Mouse (Mus musculus) gastrocnemius, postnatal 36 days (tissue): ENCODE data around the gene Gpnmb. TPM values are rescaled to one million over a fixed set of nuclear protein-coding genes. Genes with fewer than 3 reads are reported as not detected.

ENCODE experiments used
- DNase-seq, 2 experiments: peaks; one replicate each; pipeline ENCODE4 v3.0.0; 2022
- intact Hi-C: fragments of 180-260 bp; cut with DNase I; formaldehyde crosslinking; loops from one replicate; pipeline ENCODE4 v1.15.1; 2025
- total RNA-seq, 2 experiments: library from RNA; stranded (reverse); gene quantifications; 2 replicates each; pipeline ENCODE4 v1.2.3; 2021

The Gpnmb gene
- total RNA-seq, 2 experiments from 2014 or later: 1.0 to 2.2 TPM

DNA sequence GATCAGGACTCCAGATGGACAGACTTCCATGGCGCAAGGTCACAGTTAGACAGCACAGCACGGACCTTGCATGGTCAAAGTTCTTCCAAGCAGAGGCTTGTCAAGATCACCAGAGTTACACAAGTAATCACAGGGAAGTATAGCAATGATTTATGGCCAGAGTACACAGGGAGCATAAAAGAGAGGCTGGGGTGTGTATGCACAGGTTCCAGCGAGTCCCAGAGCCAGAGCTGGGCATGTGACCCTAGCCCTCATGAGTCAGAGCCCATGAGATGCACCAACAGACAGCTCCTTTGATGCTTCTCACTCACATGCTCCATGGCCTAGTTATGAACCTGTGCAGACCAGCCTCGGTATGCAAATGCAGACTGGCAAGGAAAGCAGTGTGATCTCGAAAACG, 8.3 kb upstream of the Gpnmb start:
- DNase-seq: peak in 1 of 2 experiments; percentile 6
- intact Hi-C loops: no loop called here

DNA sequence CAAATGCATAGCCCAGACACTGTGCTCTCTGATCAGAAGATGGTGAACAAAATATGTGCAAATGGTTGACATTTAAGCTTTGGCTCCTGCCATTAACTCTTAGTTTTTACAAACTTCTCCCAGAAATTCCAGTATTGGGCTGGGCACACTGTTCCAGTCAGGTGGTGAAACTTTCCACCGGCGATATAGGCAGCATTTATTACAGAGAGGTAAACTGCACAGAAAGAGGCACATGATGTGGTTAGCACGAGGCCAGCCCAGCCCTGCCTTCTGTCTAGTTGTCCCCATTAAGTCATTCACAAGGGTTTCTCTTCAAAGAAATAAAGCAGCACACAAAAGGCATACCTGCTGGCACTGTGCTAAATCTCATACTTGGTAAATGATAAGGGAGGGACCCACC, 7.6 kb upstream of the Gpnmb start:
- intact Hi-C loops: no loop called here
- peak in 1 of 2 experiments; percentile 4 for DNase-seq

GRCm38 (mm10) chr6:49031230-49031629, 5.1 kb upstream of the Gpnmb start:
- intact Hi-C loops: no loop called here
- no peak for DNase-seq

DNA sequence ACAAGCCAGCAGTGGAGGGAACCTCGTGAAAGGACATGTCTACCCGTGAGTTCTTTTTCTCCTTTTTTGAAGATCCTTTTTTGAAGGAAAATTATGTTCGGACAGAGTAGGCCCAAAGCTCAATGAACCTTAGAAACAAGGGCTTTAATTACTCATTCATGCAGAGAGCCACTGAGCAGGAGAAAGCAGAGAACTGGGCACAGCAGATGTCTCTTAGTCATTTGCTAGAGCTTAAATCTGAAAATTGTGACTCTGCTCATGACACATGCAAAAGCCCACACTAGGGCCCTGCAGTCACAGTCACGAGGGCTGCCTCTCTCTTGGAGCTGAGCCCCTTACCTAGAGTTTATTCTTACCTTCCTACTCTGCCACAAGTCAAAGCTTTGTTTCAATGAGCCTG, 3.6 kb upstream of the Gpnmb start:
- intact Hi-C loops: no loop called here
- no peak for DNase-seq

DNA sequence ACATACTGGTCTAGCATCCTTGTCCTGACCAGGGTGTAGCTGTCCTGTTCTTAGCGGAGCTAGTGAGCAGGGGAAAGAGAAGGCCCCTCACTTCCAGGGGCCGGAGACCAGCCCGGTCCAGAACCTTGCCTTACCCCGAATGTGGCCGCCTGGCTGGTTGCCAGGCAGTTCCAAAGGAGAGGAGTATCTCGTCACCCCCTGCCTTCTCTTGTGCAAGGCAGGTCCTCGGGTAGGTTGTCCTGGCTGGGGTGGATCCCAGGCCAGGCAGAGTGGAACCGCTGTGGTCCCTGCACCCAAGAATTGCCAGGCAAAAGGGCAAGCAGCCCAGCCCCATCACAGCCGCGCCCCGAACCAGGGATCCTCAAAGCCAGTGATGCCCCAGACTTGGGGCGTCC, 919 bp downstream of the Gpnmb start:
- intact Hi-C loops: no loop called here
- DNase-seq: no peak

GRCm38 (mm10) chr6:49039470-49040180, 3.3 kb downstream of the Gpnmb start:
- DNase-seq: peak; percentile 26 to 41
- intact Hi-C loops: loop anchor here (10.0 kb wide), 1 partner anchor 355 kb away; the partner anchor contains the start of gene Stk31

DNA sequence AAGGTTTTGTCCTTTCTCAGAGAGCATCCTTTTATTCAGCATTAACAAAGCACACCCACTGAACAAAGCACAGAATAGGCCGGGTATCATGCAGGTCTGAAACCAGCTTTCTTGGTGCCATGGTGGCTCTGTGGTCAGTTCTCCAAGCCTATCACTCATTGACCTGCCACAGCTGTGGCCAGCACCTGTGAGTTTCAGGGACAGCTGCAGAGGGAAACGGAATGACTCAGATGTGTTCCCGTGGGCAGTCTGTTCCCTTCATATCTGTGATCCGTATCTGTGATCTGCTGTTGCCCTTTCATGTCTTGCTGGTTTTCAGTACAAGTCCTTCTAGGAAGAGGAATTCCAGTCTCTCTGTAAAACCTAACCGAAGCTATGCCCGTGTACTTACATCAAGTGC, 10.2 kb downstream of the Gpnmb start:
- intact Hi-C loops: loop anchor here (10.0 kb wide), 1 partner anchor 348 kb away; the partner anchor contains the start of gene Stk31
- no peak for DNase-seq

GRCm38 (mm10) chr6:49046976-49047375, 10.6 kb downstream of the Gpnmb start:
- intact Hi-C loops: loop anchor here (10.0 kb wide), 1 partner anchor 348 kb away; the partner anchor contains the start of gene Stk31
- DNase-seq: no peak

- intact Hi-C loops: loop anchor here (10.0 kb wide), 1 partner anchor 347 kb away; the partner anchor contains the start of gene Stk31
- DNase-seq: no peak
These were observed 11.5 kb downstream of the Gpnmb start for GRCm38 (mm10) chr6:49047848-49048247.

DNA sequence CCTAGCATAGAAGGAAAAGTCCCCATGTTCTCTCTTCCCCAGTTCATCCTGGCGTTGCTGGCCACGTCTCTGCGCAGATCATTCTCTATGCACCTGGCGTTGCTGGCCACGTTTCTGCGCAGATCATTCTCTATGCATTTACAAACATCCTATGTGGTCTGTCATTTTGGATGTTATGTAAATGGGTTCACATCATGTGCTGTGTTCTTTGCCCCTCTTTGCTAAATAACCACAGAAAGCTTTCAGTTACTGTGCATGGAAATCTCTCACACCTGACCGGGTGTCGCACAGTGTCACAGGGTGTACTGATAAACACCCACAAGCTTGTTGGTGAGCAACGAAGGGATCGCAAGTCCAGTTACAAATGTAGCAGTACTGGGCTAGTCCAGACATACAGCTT, 12.0 kb downstream of the Gpnmb start:
- DNase-seq: no peak
- intact Hi-C loops: loop anchor here (10.0 kb wide), 1 partner anchor 346 kb away; the partner anchor contains the start of gene Stk31

DNA sequence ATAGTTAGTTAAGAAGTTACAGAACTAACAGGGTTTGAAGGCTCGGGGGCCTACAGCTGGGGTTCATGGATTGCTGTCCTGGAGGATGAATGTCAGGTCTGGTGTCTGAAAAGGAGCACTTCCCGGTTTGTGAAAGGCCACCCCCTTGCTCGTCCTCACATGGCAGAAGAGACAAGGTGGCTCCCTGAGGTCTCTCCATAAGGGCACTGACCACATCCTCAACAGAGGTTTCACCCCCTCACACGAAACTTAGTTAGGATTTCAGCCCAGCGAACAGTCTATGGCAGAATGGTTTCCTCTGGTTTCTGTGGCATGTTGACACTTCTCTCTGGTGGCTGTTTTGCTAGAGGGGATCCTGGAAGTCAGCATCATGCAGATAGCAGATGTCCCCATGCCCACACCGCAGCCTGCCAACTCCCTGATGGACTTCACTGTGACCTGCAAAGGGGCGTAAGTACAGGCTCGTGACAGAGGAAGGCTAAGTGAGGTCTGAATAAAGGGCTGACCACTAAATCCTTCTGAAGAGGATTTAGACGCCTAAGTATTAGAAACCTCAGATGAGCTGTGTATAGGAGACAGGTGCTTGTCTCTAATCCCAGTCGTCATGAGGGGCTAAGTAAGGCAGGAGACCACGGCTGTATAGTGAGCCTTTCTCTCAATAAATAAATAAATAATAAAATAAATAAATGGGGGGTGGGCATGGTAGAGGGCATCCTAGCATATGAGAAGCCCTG, 14.5 kb downstream of the Gpnmb start:
- intact Hi-C loops: no loop called here
- DNase-seq: no peak

DNA sequence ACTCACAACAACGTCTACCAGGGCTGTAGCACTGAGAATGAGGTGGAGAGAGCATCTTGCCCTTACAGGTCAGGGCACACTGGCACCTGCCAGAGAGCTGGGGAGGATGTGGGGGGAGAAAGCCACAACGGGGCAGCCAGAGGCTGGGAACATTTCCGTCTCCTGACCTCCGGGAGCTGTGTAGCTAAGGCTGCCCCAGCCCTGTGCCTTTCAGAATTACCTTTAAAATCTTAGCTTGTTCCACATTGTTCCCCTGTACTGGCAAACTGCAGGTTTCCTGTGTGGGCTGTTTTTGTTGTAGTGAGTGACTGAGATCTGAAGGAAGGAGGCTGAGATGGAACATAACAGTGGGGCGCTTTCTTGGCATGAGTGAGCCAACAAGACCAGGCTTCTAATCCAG, 15.8 kb downstream of the Gpnmb start:
- DNase-seq: no peak
- intact Hi-C loops: no loop called here

DNA sequence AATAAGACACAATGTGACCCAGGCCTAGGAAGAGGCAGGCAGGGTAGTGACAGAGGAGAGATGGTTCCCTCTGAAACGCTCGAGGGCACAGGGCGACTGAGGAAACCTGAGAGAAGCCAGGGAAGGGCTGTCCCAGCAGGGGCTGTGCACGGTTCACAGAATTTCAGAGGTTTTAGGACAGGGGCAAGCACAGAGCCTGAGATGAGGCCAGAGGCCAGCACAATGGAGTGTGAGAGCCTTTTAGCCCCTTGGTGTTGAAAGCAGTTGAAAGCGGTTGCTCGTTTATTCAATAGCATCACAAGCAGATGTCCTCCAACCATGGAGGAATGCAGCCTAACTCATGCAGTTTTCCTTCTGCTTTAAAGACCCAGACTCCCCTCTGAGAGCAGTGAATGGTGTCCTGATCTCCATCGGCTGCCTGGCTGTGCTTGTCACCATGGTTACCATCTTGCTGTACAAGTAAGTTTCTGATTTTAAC, 18.9 kb downstream of the Gpnmb start:
- intact Hi-C loops: loop anchor here (5.0 kb wide), 1 partner anchor 87 kb away; no protein-coding TSS in a partner anchor
- DNase-seq: no peak

DNA sequence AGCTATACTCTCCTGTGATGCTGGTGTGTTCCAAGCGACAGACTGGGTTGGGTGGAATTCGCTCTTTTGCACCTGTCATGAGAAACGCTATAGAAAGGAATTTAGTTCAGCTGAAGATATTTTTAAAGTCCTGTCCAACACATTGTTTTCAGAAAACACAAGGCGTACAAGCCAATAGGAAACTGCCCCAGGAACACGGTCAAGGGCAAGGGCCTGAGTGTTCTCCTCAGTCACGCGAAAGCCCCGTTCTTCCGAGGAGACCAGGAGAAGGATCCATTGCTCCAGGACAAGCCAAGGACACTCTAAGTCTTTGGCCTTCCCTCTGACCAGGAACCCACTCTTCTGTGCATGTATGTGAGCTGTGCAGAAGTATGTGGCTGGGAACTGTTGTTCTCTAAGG, 19.7 kb downstream of the Gpnmb start:
- DNase-seq: no peak
- intact Hi-C loops: loop anchor here (5.0 kb wide), 1 partner anchor 86 kb away; no protein-coding TSS in a partner anchor

DNA sequence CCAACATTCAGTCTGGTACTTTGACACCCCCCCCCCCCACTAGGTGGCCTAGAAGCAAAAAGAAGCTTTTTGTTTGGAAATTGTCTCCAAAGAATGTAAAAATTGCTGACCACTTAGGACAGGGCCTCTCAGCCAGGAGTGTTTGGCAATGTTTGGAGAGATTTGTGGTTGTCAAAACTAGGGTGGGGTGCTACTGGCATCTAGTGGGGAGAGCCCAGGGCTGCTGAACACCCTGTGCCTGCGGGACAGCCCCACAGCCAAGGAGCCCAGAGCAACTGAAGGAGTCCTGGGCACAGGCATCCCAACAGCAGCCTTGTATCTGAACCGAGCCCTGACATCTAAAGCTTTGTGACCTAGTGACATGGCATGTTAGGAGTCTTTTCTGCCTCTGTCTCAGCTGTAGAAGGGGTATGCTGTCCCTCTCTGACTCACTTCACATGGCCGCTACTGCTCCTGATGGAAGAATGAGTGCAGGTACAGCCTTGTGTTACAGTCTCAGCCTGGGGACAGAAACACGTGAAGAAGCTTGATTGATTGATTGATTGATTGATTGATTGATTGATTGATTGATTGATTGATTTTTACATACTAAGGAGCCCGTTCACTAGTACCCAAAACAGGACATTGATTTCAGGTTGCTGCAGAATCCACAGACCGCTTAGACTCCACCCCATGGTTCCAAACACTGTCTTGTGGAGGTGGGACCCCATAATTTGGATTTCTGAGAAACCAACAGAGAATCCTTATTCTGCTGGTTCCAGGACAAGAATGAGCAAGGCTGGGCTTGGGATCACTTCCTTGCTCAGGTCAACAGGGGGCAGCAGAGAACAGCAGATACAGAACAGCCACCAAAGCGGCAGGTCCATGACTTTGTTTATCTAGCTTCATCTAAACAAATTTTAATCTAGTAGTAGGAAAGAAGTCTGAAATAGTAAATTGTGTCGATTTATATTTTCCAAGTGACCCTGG, 21.0 kb downstream of the Gpnmb start:
- peak; percentile 41 to 58 for DNase-seq
- intact Hi-C loops: loop anchor here (2.0 to 5.0 kb wide), 2 partner anchors 85 to 149 kb away; no protein-coding TSS in a partner anchor

GRCm38 (mm10) chr6:49068361-49068760, 32.0 kb downstream of the Gpnmb start:
- intact Hi-C loops: no loop called here
- DNase-seq: no peak

DNA sequence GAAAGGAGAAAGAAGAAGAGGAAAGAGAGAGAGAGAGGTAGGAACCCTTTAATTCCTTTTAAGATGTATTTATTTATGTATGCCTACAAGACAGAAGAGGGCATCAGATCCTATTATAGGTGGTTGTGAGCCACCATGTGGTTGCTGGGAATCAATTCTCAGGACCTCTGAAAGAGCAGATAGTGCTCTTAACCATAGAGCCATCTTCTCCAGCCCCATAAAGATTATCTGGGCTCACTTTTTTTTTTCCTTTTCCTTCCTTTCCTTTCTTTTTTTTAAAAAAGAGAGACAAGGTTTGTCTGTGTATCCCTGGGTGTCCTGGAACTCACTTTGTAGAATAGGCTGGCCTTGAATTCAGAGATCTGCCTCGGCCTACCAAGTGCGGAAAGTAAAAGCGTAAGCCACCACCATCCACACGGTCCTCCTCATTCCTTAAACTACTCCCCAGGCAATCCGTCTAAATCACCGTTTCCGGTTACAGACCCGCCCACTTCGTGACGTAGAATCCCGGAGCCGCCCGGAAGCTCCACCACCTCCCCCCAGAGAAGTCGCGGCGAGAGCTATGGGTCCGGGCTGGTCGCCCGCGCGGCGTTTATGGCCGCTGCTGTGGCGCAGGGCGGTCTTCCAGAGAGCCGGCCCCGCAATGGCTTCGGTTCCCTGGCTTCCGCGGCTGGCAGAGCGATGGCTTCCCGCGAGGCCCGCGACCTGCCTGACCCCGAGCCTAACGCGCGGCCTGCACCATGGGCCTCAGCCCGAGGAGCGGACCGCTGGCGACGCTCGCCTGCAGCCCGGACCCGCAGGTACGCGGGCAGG, 37.2 kb downstream of the Gpnmb start, which contains the start of gene Malsu1:
Malsu1 (plus strand) TSS at position 492 of the 813 bp plus-strand sequence.
- intact Hi-C loops: no loop called here

GRCm38 (mm10) chr6:49074117-49074490, 37.8 kb downstream of the Gpnmb start:
- DNase-seq: no peak

More for the DNA sequence above, 37.2 kb downstream of the Gpnmb start, which contains the start of gene Malsu1:
- peak; percentile 92 to 94 for DNase-seq

GRCm38 (mm10) chr6:49077894-49078293, 41.5 kb downstream of the Gpnmb start:
- no peak for DNase-seq

More at GRCm38 (mm10) chr6:49074117-49074490, 37.8 kb downstream of the Gpnmb start:
- intact Hi-C loops: no loop called here

More at GRCm38 (mm10) chr6:49077894-49078293, 41.5 kb downstream of the Gpnmb start:
- intact Hi-C loops: no loop called here
